ENCODE assay signal across 9 mouse cellular contexts in genomic region chr10:81192968-81193501, GRCm38 (mm10). TPM values are rescaled to one million over a fixed set of nuclear protein-coding genes. Genes with fewer than 3 reads are reported as not detected.
DNase-seq lines count a peak whose midpoint lies in the region; ATAC-seq and TF ChIP-seq lines count a peak whose summit lies in the region.
"Had no signal": no experiment of that assay in that cellular context is flagged by ENCODE, and none has a peak within 500 bp of the region (broad histone marks: within the 10 kb centered on the region; RNA-seq: fewer than 3 reads in every experiment).

No protein-coding gene starts in this region.

- no peak for ATAC-seq in G1E (ENCODE audit: extremely low read depth, insufficient number of reproducible peaks, low FRiP score, poor library complexity, severe bottlenecking)
- peak; percentile 14 for ATAC-seq in intestine, embryonic 14.5 days (replicated peaks; ENCODE audit: low FRiP score, low TSS enrichment, low read depth)
- peak; percentile 5; the same call in 1 of the 2 replicates for ATAC-seq in megakaryocyte progenitor cell, adult 5-6 weeks (replicated peaks; ENCODE audit: poor library complexity)
- ATAC-seq in activated CD4-positive, CD25-positive, alpha-beta regulatory T cell, adult 4 months: no peak

- H3K9me3 ChIP-seq in G1E (replicated peaks): no peaks in the 10 kb centered on the region
- H3K9me3 ChIP-seq in forebrain, embryonic 10.5 days: no peaks in the 10 kb centered on the region
- H3K9me3 ChIP-seq in intestine, embryonic 14.5 days (ENCODE audit: control insufficient read depth, low read length): no peaks in the 10 kb centered on the region

- peak; percentile 76 for DNase-seq in cerebellum, adult 11-12 months
- no peak for DNase-seq in cerebellum, postnatal 4 days (ENCODE audit: low spot score in 2 of 2)
- no peak for DNase-seq in G1E (ENCODE audit: low spot score)
- DNase-seq in forebrain, embryonic 10.5 days (ENCODE audit: extremely low spot score, low spot score): no peak
- DNase-seq in intestine, embryonic 14.5 days (ENCODE audit: low spot score): no peak
- no peak for DNase-seq in urinary bladder, adult 2 months (ENCODE audit: low spot score)

- H3K27ac ChIP-seq in forebrain, embryonic 10.5 days: peak overlapping the region; percentile 91
- peak overlapping the region; percentile 83 for H3K27ac ChIP-seq in intestine, embryonic 14.5 days (ENCODE audit: low read depth)

- peaks cover 50% of the 10 kb centered on the region for H3K4me1 ChIP-seq in G1E (ENCODE audit: insufficient read depth, low read depth, low read length)
- H3K4me1 ChIP-seq in forebrain, embryonic 10.5 days: peaks cover 44% of the 10 kb centered on the region
- peaks cover 13% of the 10 kb centered on the region for H3K4me1 ChIP-seq in intestine, embryonic 14.5 days (replicated peaks; ENCODE audit: control insufficient read depth, insufficient read depth, low read length)

- peaks cover 48% of the 10 kb centered on the region for H3K36me3 ChIP-seq in G1E (replicated peaks)
- H3K36me3 ChIP-seq in forebrain, embryonic 10.5 days (replicated peaks): peaks cover 30% of the 10 kb centered on the region
- peaks cover 19% of the 10 kb centered on the region for H3K36me3 ChIP-seq in intestine, embryonic 14.5 days (ENCODE audit: control insufficient read depth, insufficient read depth, low read length)

- peak overlapping the region; percentile 66 for H3K9ac ChIP-seq in intestine, embryonic 14.5 days (ENCODE audit: low read length)

- peak overlapping the region; percentile 98 for H3K4me2 ChIP-seq in intestine, embryonic 14.5 days (ENCODE audit: low read length)

- WGBS in forebrain, embryonic 10.5 days: 6% methylated on average over 19 of the region's 19 CpGs
- 4% methylated on average over 19 of the region's 19 CpGs for WGBS in intestine, embryonic 14.5 days

- H3K27me3 ChIP-seq in G1E (ENCODE audit: insufficient read depth, low read length): peaks cover 32% of the 10 kb centered on the region
- H3K27me3 ChIP-seq in forebrain, embryonic 10.5 days (ENCODE audit: poor library complexity, severe bottlenecking): peaks cover 50% of the 10 kb centered on the region
- H3K27me3 ChIP-seq in intestine, embryonic 14.5 days (replicated peaks; ENCODE audit: control insufficient read depth, insufficient read depth, low read length): peaks cover 28% of the 10 kb centered on the region

- H3K4me3 ChIP-seq in G1E (ENCODE audit: low read depth, low read length): peak overlapping the region; percentile 75
- peak overlapping the region; percentile 65 for H3K4me3 ChIP-seq in forebrain, embryonic 10.5 days
- H3K4me3 ChIP-seq in intestine, embryonic 14.5 days (ENCODE audit: low read depth, low read length): peak overlapping the region; percentile 56

- no peak for TF ChIP-seq CTCF in G1E (IDR thresholded peaks at IDR 0.05; ENCODE audit: low read depth, low read length)

RNA-seq across cellular contexts. Expression of gene Nmrk2, which starts 8.8 kb away (rescaled TPM):
- total RNA-seq in G1E (2014; fragmentation: Nextera tagmentation): not detected in 2 replicates
- not detected in 2 replicates for total RNA-seq in G1E (2017)
- not detected in 2 replicates for polyA plus RNA-seq in G1E (2012)
- not detected in 2 replicates for polyA plus RNA-seq in forebrain, embryonic 10.5 days (2016; fragmentation: Nextera tagmentation; extraction: Ambion mirVana)
- polyA plus RNA-seq in intestine, embryonic 14.5 days (2014; fragmentation: Nextera tagmentation; extraction: Ambion mirVana): 0.22 TPM in 2 replicates
- not detected in 2 replicates for total RNA-seq in megakaryocyte progenitor cell, adult 5-6 weeks (2015)
- total RNA-seq in megakaryocyte progenitor cell, adult 5-6 weeks (2017): not detected in 2 replicates
- polyA plus RNA-seq in urinary bladder, adult 2 months (2012; rRNA removed): not detected in 2 replicates
- under 1 TPM in 1 of 2 experiments, not detected in 1; 0.17 TPM for polyA plus RNA-seq in activated CD4-positive, CD25-positive, alpha-beta regulatory T cell, adult 4 months (2017; shearing (Covaris generic))
- polyA plus RNA-seq: gonadal fat pad, adult 2 months had no signal

RNA-seq across cellular contexts. Expression of gene 4930442H23Rik, which starts 9.4 kb away (rescaled TPM):
- total RNA-seq in G1E (2014; fragmentation: Nextera tagmentation): not detected in 2 replicates
- total RNA-seq in G1E (2017): not detected in 2 replicates
- polyA plus RNA-seq in G1E (2012): not detected in 2 replicates
- not detected in 2 replicates for polyA plus RNA-seq in forebrain, embryonic 10.5 days (2016; fragmentation: Nextera tagmentation; extraction: Ambion mirVana)
- not detected in 2 replicates for polyA plus RNA-seq in intestine, embryonic 14.5 days (2014; fragmentation: Nextera tagmentation; extraction: Ambion mirVana)
- total RNA-seq in megakaryocyte progenitor cell, adult 5-6 weeks (2015): not detected in 2 replicates
- total RNA-seq in megakaryocyte progenitor cell, adult 5-6 weeks (2017): not detected in 2 replicates
- polyA plus RNA-seq in urinary bladder, adult 2 months (2012; rRNA removed): not detected in 2 replicates
- polyA plus RNA-seq in activated CD4-positive, CD25-positive, alpha-beta regulatory T cell, adult 4 months (2017; shearing (Covaris generic)): not detected
- polyA plus RNA-seq: gonadal fat pad, adult 2 months had no signal

RNA-seq across cellular contexts. Expression of gene Dapk3, which starts 10.2 kb away (rescaled TPM):
- total RNA-seq in G1E (2014; fragmentation: Nextera tagmentation) (34.2 and 43.3 TPM in 2 replicates), G1E (2017) (39.3 and 40.8 TPM in 2 replicates)
- polyA plus RNA-seq in G1E (2012): 69.8 and 96.7 TPM in 2 replicates
- 41.6 and 44.9 TPM in 2 replicates for polyA plus RNA-seq in forebrain, embryonic 10.5 days (2016; fragmentation: Nextera tagmentation; extraction: Ambion mirVana)
- polyA plus RNA-seq in intestine, embryonic 14.5 days (2014; fragmentation: Nextera tagmentation; extraction: Ambion mirVana): 57.8 and 58.8 TPM in 2 replicates
- 15.5 and 17.2 TPM in 2 replicates for total RNA-seq in megakaryocyte progenitor cell, adult 5-6 weeks (2015)
- 37.2 and 54.7 TPM in 2 replicates for total RNA-seq in megakaryocyte progenitor cell, adult 5-6 weeks (2017)
- polyA plus RNA-seq in urinary bladder, adult 2 months (2012; rRNA removed): 58.2 and 61.1 TPM in 2 replicates
- polyA plus RNA-seq in activated CD4-positive, CD25-positive, alpha-beta regulatory T cell, adult 4 months (2017; shearing (Covaris generic)): 1 to 10 TPM; 4.1 to 4.9 TPM

RNA-seq across cellular contexts. Expression of gene Eef2, which starts 16.6 kb away (rescaled TPM):
- total RNA-seq in G1E (2014; fragmentation: Nextera tagmentation): 1,577 and 1,715 TPM in 2 replicates
- 1,676 and 1,695 TPM in 2 replicates for total RNA-seq in G1E (2017)
- 2,355 and 3,878 TPM in 2 replicates for polyA plus RNA-seq in G1E (2012)
- polyA plus RNA-seq in forebrain, embryonic 10.5 days (2016; fragmentation: Nextera tagmentation; extraction: Ambion mirVana): 596 and 599 TPM in 2 replicates
- 484 and 490 TPM in 2 replicates for polyA plus RNA-seq in intestine, embryonic 14.5 days (2014; fragmentation: Nextera tagmentation; extraction: Ambion mirVana)
- 526 and 599 TPM in 2 replicates for total RNA-seq in megakaryocyte progenitor cell, adult 5-6 weeks (2015)
- 1,508 and 1,553 TPM in 2 replicates for total RNA-seq in megakaryocyte progenitor cell, adult 5-6 weeks (2017)
- 1,109 and 1,486 TPM in 2 replicates for polyA plus RNA-seq in urinary bladder, adult 2 months (2012; rRNA removed)
- 1,000 to 10,000 TPM in 1 of 2 experiments, 100 to 1,000 TPM in 1; 933 to 1,303 TPM for polyA plus RNA-seq in activated CD4-positive, CD25-positive, alpha-beta regulatory T cell, adult 4 months (2017; shearing (Covaris generic))

RNA-seq across cellular contexts. Expression of gene Pias4, which starts 25.3 kb away (rescaled TPM):
- total RNA-seq in G1E (2014; fragmentation: Nextera tagmentation): 28.6 and 34.4 TPM in 2 replicates
- total RNA-seq in G1E (2017): 21.2 and 24.8 TPM in 2 replicates
- 62.7 and 70.5 TPM in 2 replicates for polyA plus RNA-seq in G1E (2012)
- 56.2 and 58.7 TPM in 2 replicates for polyA plus RNA-seq in forebrain, embryonic 10.5 days (2016; fragmentation: Nextera tagmentation; extraction: Ambion mirVana)
- 40.8 and 43.3 TPM in 2 replicates for polyA plus RNA-seq in intestine, embryonic 14.5 days (2014; fragmentation: Nextera tagmentation; extraction: Ambion mirVana)
- total RNA-seq in megakaryocyte progenitor cell, adult 5-6 weeks (2015): 9.4 and 10.0 TPM in 2 replicates
- 9.4 and 9.8 TPM in 2 replicates for total RNA-seq in megakaryocyte progenitor cell, adult 5-6 weeks (2017)
- polyA plus RNA-seq in urinary bladder, adult 2 months (2012; rRNA removed): 12.5 and 17.9 TPM in 2 replicates
- 10 to 100 TPM; 17.6 to 23.8 TPM for polyA plus RNA-seq in activated CD4-positive, CD25-positive, alpha-beta regulatory T cell, adult 4 months (2017; shearing (Covaris generic))

Comparison
In these comparisons a context has a peak if more than half of its experiments do, and no peak if none do; other contexts are left out.
1. ATAC-seq: peak in intestine, embryonic 14.5 days (single experiment) and megakaryocyte progenitor cell, adult 5-6 weeks (single experiment); none in G1E (single experiment) and activated CD4-positive, CD25-positive, alpha-beta regulatory T cell, adult 4 months (single experiment).
2. Peak in every context shown above with its lines, with median percentiles within 50 percentile points of each other: H3K4me3 ChIP-seq.